Comparison of ENCODE assay signal across 28 mouse cellular contexts in the genomic region with DNA sequence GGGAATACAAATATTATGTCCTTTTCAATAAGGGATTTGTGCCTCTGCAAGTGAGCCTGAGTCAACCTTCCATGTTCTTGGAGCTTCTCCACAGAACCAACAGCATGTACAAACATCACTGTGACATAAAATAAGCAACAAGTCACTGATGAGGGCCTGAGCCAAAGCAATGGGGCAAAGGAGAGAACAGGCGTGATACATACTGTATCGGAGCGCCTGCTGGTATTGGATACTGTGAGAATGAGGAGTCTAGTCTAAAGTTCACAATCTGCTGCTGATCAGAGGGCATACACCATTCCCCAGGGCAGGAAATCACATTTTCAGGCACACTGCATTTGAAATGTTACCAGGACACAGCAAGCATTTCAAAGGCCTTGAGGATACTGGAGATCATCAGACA.
"Had no signal": no experiment of that assay in that cellular context is flagged by ENCODE, and none has a peak within 500 bp of the region (broad histone marks: within the 10 kb centered on the region; RNA-seq: fewer than 3 reads in every experiment).

No protein-coding gene starts in this region.

- H3K4me1 ChIP-seq: embryonic facial prominence, embryonic 15.5 days; forebrain, embryonic 12.5 days had no signal

- H3K4me3 ChIP-seq: embryonic facial prominence, embryonic 10.5 days; embryonic facial prominence, embryonic 12.5 days; embryonic facial prominence, embryonic 13.5 days; embryonic facial prominence, embryonic 15.5 days; erythroblast, embryonic 14.5 days; forebrain, embryonic 10.5 days; forebrain, embryonic 12.5 days; forebrain, embryonic 13.5 days; forebrain, embryonic 15.5 days; gastrocnemius, adult 2 months; heart, adult 2 months had no signal

- H3K27ac ChIP-seq: embryonic facial prominence, embryonic 10.5 days; embryonic facial prominence, embryonic 12.5 days; embryonic facial prominence, embryonic 13.5 days; embryonic facial prominence, embryonic 15.5 days; forebrain, embryonic 10.5 days; forebrain, embryonic 12.5 days; forebrain, embryonic 13.5 days; forebrain, embryonic 15.5 days; gastrocnemius, adult 2 months; heart, adult 2 months had no signal

- H3K9ac ChIP-seq: embryonic facial prominence, embryonic 12.5 days; embryonic facial prominence, embryonic 13.5 days; embryonic facial prominence, embryonic 15.5 days; forebrain, embryonic 12.5 days; forebrain, embryonic 13.5 days; forebrain, embryonic 15.5 days; forebrain, postnatal 0 days had no signal

- DNase-seq: cerebellum, adult 8-10 months; cerebellum, adult 9-10 months; cerebellum, adult 9-11 months; cerebellum, postnatal 10 days; cerebellum, postnatal 14 days; cerebellum, postnatal 25 days; cerebellum, postnatal 36 days; embryo, embryonic 11 days; forebrain, postnatal 0 days; gastrocnemius, adult 2 months; gastrocnemius, postnatal 10 days; gastrocnemius, postnatal 14 days; gastrocnemius, postnatal 25 days; gastrocnemius, postnatal 36 days; heart, adult 11 months; heart, adult 18-20 months; heart, adult 2 months had no signal

- ATAC-seq: forebrain, embryonic 13.5 days; forebrain, embryonic 14.5 days; forebrain, embryonic 15.5 days; forebrain, embryonic 16.5 days; forebrain, postnatal 0 days had no signal

- H3K9me3 ChIP-seq: embryonic facial prominence, embryonic 10.5 days; embryonic facial prominence, embryonic 12.5 days; embryonic facial prominence, embryonic 13.5 days; embryonic facial prominence, embryonic 15.5 days; forebrain, embryonic 10.5 days; forebrain, embryonic 12.5 days; forebrain, embryonic 13.5 days; forebrain, embryonic 15.5 days had no signal

- H3K4me2 ChIP-seq: embryonic facial prominence, embryonic 12.5 days; embryonic facial prominence, embryonic 13.5 days; embryonic facial prominence, embryonic 15.5 days; forebrain, embryonic 12.5 days; forebrain, embryonic 13.5 days; forebrain, embryonic 15.5 days had no signal

- H3K27me3 ChIP-seq: embryonic facial prominence, embryonic 15.5 days; forebrain, embryonic 12.5 days; forebrain, embryonic 13.5 days; forebrain, embryonic 15.5 days had no signal

- H3K36me3 ChIP-seq: embryonic facial prominence, embryonic 10.5 days; embryonic facial prominence, embryonic 12.5 days; embryonic facial prominence, embryonic 13.5 days; forebrain, embryonic 12.5 days; forebrain, embryonic 15.5 days had no signal
